Mouse (Mus musculus) heart, postnatal 0 days (tissue): ENCODE results near the gene Aknad1.

ENCODE experiments used
- CTCF ChIP-seq: IDR thresholded peaks from 2 replicates; pipeline ENCODE4 v1.5.1; 2016; ENCODE audit warnings: antibody characterized with exemption, control low read depth, low read depth
- EP300 ChIP-seq: IDR thresholded peaks from 2 replicates; pipeline ENCODE4 v1.6.1; 2016; ENCODE audit warnings: antibody characterized with exemption, low read depth

- TF ChIP-seq CTCF (no peak), EP300 (no peak)
These were observed 49.0 kb downstream of the Aknad1 start for GRCm38 (mm10) chr3:108788455-108788794.
